Mouse (Mus musculus): ENCODE data around the gene Relt. TPM values are rescaled to one million over a fixed set of nuclear protein-coding genes. Genes with fewer than 3 reads are reported as not detected.

Gene Relt
- polyA plus RNA-seq, 1 experiment from 2014 or later, result 5.6 TPM

DNA sequence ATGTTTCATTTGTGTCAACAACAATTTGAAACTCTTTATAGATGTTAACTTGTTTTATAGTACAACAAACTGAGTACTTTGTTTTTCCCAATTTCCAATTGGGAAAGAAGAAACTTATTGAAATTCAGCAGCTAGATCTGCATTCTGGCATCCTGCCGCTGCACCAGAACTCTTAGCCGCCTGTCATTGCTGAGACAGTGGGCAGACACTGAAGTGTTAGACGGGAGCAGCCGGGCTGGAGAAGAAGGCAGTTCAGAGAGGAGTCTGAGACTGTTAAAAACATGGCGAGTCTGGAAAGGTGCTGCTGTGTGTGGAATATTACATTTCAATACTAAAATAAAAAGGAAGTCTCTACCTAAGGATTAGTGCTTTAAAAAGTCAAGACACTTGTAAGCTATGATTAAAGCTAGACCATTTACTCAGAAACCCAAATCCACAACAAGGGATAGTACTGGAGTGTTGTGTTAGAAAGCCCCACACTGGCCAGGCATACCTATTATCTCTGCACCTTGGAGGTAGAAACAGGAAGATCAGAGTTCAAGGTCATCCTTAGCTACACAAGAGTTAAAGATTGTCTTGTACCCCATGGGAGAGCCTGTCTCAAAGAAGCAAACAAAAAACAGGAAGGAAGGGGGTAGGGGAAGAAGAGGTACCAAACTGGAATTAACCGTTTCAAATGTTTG is 46.3 kb downstream of the Relt start:
- H3K27ac ChIP-seq (replicated peaks), result no peak overlapping the region
- 53% methylated on average over 6 of the region's 6 CpGs for WGBS
- no peak overlapping the region for H3K4me3 ChIP-seq
- H3K9me3 ChIP-seq, result no peaks in the 10 kb centered on the region
- H3K27me3 ChIP-seq, result no peaks in the 10 kb centered on the region
- ATAC-seq (ENCODE audit: low FRiP score, low read depth), result no peak
- H3K9ac ChIP-seq, result no peak overlapping the region
- no peak overlapping the region for H3K4me2 ChIP-seq
- peaks cover 17% of the 10 kb centered on the region; the same call in 1 of the 2 replicates for H3K4me1 ChIP-seq (replicated peaks)
- no peaks in the 10 kb centered on the region for H3K36me3 ChIP-seq

DNA sequence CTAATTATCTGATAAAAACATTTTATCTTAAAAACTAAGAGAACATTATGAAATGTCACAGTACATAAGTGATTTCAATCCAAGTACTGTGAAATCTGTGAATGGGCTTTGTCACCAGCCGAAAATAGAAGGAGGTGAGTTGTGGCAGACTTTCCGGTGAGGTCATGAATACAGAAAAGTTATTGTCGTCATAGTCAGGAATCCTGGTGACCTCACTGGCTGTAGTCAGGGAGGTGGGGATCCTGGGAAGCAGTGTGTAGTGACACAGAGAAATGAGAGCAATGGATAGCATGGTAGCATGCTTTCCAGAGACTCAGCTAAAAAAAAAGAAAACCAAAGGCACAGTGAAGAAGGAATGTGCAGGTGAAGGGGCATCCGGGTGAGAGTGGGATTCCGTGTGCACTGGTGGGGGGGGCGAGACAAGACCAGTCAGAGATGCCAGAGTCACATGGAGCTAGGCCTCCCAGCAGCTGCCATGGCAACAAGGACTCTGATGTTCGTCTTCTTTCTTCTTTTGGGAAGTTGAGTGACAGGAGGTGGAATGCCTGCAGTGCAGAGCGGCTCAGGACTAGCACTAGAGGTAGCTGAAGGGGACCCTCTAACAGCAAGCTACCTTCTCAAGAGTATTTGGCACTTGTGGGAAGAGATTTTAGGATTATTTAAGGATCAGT is 47.2 kb downstream of the Relt start:
- no peak overlapping the region for H3K9ac ChIP-seq
- ATAC-seq (ENCODE audit: low FRiP score, low read depth), result peak; percentile 48; the same call in 1 of the 2 replicates
- peaks cover 19% of the 10 kb centered on the region; the same call in 1 of the 2 replicates for H3K4me1 ChIP-seq (replicated peaks)
- H3K27me3 ChIP-seq, result no peaks in the 10 kb centered on the region
- H3K4me3 ChIP-seq, result no peak overlapping the region
- H3K9me3 ChIP-seq, result no peaks in the 10 kb centered on the region
- no peak overlapping the region for H3K4me2 ChIP-seq
- H3K27ac ChIP-seq (replicated peaks), result no peak overlapping the region
- H3K36me3 ChIP-seq, result no peaks in the 10 kb centered on the region
- WGBS, result 30% methylated on average over 8 of the region's 8 CpGs

DNA sequence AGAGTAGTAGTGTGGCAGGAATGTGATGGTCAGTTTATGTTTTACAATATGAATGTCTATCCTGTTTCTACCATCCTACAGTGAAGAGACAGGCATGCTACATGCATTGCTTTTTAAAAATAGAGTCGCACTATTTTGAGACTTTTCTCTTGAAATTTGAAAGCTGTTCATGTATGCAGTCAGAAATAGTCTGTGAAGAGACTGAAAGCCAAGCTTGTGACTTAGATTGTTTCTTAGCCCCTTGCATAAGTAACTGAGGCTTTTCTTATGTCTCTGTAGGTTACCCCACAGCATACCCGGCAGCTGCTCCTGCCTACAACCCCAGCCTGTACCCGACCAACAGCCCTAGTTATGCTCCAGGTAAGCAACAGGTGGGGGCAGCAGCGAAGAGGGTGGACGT is 50.6 kb downstream of the Relt start:
- WGBS, result 92% methylated on average over 5 of the region's 5 CpGs

DNA sequence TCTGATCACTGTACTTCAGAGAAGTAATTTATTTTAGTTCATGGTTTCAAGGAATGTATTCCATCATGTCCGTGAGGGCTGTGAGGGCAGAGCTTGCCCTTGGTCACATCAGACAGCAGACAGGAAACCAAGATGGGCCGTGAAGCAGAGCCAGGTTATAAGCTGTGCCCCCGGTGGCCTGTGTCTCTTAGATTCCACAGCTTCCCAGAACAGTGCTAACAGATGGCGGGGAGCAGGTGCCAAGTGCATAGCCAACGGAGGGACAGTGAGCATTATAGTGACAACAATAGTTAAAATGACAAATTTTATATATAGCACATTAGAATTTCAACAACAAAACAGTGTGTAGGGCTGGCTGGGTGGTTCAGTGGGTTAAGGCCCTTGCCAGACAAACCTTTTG is 51.3 kb downstream of the Relt start:
- ATAC-seq (ENCODE audit: low FRiP score, low read depth), result no peak
- no peaks in the 10 kb centered on the region for H3K27me3 ChIP-seq
- 62% methylated on average over 5 of the region's 5 CpGs for WGBS

More for the DNA sequence above, 50.6 kb downstream of the Relt start:
- H3K27me3 ChIP-seq, result no peaks in the 10 kb centered on the region
- no peak overlapping the region for H3K4me3 ChIP-seq
- no peaks in the 10 kb centered on the region for H3K9me3 ChIP-seq
- no peak overlapping the region for H3K4me2 ChIP-seq
- no peak for ATAC-seq (ENCODE audit: low FRiP score, low read depth)
- no peak overlapping the region for H3K27ac ChIP-seq (replicated peaks)
- no peaks in the 10 kb centered on the region for H3K36me3 ChIP-seq
- peaks cover 19% of the 10 kb centered on the region; the same call in 1 of the 2 replicates for H3K4me1 ChIP-seq (replicated peaks)
- H3K9ac ChIP-seq, result no peak overlapping the region

DNA sequence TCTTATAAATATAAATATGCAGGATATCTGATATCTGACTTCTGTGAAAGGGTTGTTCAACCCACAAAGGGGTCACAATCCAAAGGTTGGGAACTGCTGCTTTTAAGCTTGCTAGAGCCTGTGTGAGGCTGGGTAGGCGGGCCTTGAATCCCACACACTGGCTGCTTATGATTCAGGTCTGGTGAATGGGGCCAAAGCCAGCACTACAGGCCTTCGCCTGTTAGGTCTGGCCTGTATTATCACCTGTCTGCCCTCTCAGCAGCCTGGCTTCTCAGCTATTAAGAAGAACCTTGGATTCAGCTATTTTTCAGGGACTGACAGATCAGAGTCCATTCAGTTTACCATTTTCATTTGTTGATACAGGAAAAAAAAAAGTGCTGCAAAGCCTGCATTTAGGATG is 57.9 kb downstream of the Relt start:
- Histone ChIP-seq H3K9me3 (no peaks in the 10 kb centered on the region), H3K4me3 (no peak overlapping the region), H3K27me3 (no peaks in the 10 kb centered on the region), H3K36me3 (no peaks in the 10 kb centered on the region), H3K27ac (replicated peaks) (no peak overlapping the region), H3K4me1 (replicated peaks) (peaks cover 4% of the 10 kb centered on the region; the same call in 1 of the 2 replicates), H3K4me2 (no peak overlapping the region), H3K9ac (no peak overlapping the region)
- no peak for ATAC-seq (ENCODE audit: low FRiP score, low read depth)
- 73% methylated on average over 2 of the region's 2 CpGs for WGBS

More for the DNA sequence above, 51.3 kb downstream of the Relt start:
- Histone ChIP-seq H3K4me3 (no peak overlapping the region), H3K9me3 (no peaks in the 10 kb centered on the region), H3K4me1 (replicated peaks) (peaks cover 16% of the 10 kb centered on the region; the same call in 1 of the 2 replicates), H3K36me3 (no peaks in the 10 kb centered on the region), H3K27ac (replicated peaks) (no peak overlapping the region), H3K4me2 (no peak overlapping the region), H3K9ac (no peak overlapping the region)

DNA sequence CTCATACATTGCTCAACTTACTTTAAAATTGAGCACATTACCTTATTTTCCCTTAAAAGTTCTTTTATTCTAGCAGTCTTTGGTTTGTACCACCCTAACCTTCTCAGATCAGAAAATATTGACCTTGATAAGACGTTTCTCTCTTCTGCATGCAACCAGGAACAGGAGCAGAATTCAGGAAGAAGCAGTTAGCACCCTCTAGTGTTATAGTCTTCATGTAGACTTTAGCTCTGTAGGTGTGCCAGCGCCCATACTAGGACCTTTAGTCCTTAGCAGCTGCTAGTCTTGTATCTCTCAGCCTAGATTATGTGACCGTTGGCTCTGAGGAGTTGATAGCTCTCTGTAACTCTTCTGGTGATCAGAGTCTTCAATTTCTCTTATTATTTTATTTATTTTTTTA is 64.4 kb downstream of the Relt start:
- H3K36me3 ChIP-seq, result no peaks in the 10 kb centered on the region
- H3K27ac ChIP-seq (replicated peaks), result no peak overlapping the region
- no peaks in the 10 kb centered on the region for H3K27me3 ChIP-seq
- no peak overlapping the region for H3K4me2 ChIP-seq
- H3K9me3 ChIP-seq, result no peaks in the 10 kb centered on the region
- no peaks in the 10 kb centered on the region for H3K4me1 ChIP-seq (replicated peaks)
- H3K9ac ChIP-seq, result no peak overlapping the region
- no peak overlapping the region for H3K4me3 ChIP-seq
- WGBS, result 64% methylated on average over 3 of the region's 3 CpGs
- no peak for ATAC-seq (ENCODE audit: low FRiP score, low read depth)

Small RNAs within 50 kb of the gene (microRNA-seq; reads per million reads assigned to microRNA genes)
- gene Mir3102, result 47.1 reads per million, percentile 42 among the genes with 10 or more reads in this experiment

Other genes starting within 250 kb of the Relt start
- gene Plekhb1, start 201.0 kb downstream of the Relt start, polyA plus RNA-seq (2015; fragmentation: Nextera tagmentation; extraction: Ambion mirVana), result 17.4 and 17.5 TPM in 2 replicates
- gene Fam168a, start 156.8 kb downstream of the Relt start, polyA plus RNA-seq (2015; fragmentation: Nextera tagmentation; extraction: Ambion mirVana), result 112 and 117 TPM in 2 replicates
- 12.9 and 14.6 TPM in 2 replicates for gene Arhgef17, start 68.7 kb upstream of the Relt start, polyA plus RNA-seq (2015; fragmentation: Nextera tagmentation; extraction: Ambion mirVana)
- gene P2ry6, start 111.2 kb upstream of the Relt start, polyA plus RNA-seq (2015; fragmentation: Nextera tagmentation; extraction: Ambion mirVana), result 3.2 and 4.4 TPM in 2 replicates
- 0.39 and 0.54 TPM in 2 replicates for gene P2ry2, start 149.4 kb upstream of the Relt start, polyA plus RNA-seq (2015; fragmentation: Nextera tagmentation; extraction: Ambion mirVana)
- gene Fchsd2, start 229.4 kb upstream of the Relt start, polyA plus RNA-seq (2015; fragmentation: Nextera tagmentation; extraction: Ambion mirVana), result 40.5 TPM in 2 replicates

Data from hindbrain, embryonic 15.5 days (tissue).